Mouse (Mus musculus) embryonic fibroblast, embryonic 13.5 days (primary cell): Measurements from ENCODE around the gene Prm2. TPM values are rescaled to one million over a fixed set of nuclear protein-coding genes. Genes with fewer than 3 reads are reported as not detected.

ENCODE experiments used
- H3K27ac ChIP-seq: 2 replicates; pipeline ENCODE4 v1.5.1; 2012; ENCODE audit warnings: low read length, control low read depth, inconsistent platforms; ENCODE audit not compliant: insufficient read depth
- H3K4me1 ChIP-seq: 2 replicates; pipeline ENCODE4 v1.6.1; 2011; ENCODE audit warnings: low read length; ENCODE audit not compliant: control insufficient read depth, insufficient read depth
- H3K4me3 ChIP-seq: 2 replicates; pipeline ENCODE4 v1.5.1; 2011; ENCODE audit warnings: mild to moderate bottlenecking, control low read depth, low read length; ENCODE audit not compliant: insufficient read depth
- CTCF ChIP-seq: IDR thresholded peaks from 2 replicates; pipeline ENCODE4 v1.5.1; 2011; ENCODE audit warnings: mild to moderate bottlenecking, control low read depth, low read length, moderate library complexity, borderline replicate concordance; ENCODE audit not compliant: insufficient read depth
- POLR2A ChIP-seq: IDR thresholded peaks from 2 replicates; pipeline ENCODE4 v1.6.1; 2011; ENCODE audit warnings: low read depth, mild to moderate bottlenecking, control low read depth, low read length, moderate library complexity
- polyA plus RNA-seq: library from polyadenylated mRNA; stranded (reverse); fragments of >200 nt; gene quantifications from 2 replicates; pipeline ENCODE4 v1.2.4, GENCODE M21; 2011; ENCODE audit warnings: low read depth; ENCODE audit not compliant: missing spikeins, insufficient read length

The Prm2 gene
- polyA plus RNA-seq, 1 experiment: not detected

GRCm38 (mm10) chr16:10834542-10834910, 38.6 kb upstream of the Prm2 start:
- no peaks in the 10 kb centered on the region for H3K4me1 ChIP-seq
- no peak overlapping the region for H3K27ac ChIP-seq
- H3K4me3 ChIP-seq: peak overlapping the region; percentile 32
- no peak for TF ChIP-seq CTCF

GRCm38 (mm10) chr16:10828461-10828805, 32.5 kb upstream of the Prm2 start:
- H3K27ac ChIP-seq: no peak overlapping the region
- no peaks in the 10 kb centered on the region for H3K4me1 ChIP-seq
- TF ChIP-seq CTCF: no peak
- TF ChIP-seq POLR2A: no peak
- no peak overlapping the region for H3K4me3 ChIP-seq

- Histone ChIP-seq H3K27ac (no peak overlapping the region), H3K4me1 (no peaks in the 10 kb centered on the region), H3K4me3 (no peak overlapping the region)
- TF ChIP-seq POLR2A (no peak), CTCF (no peak)
Measured at GRCm38 (mm10) chr16:10827766-10828460, 32.0 kb upstream of the Prm2 start.

- Histone ChIP-seq H3K27ac (no peak overlapping the region), H3K4me3 (no peak overlapping the region), H3K4me1 (no peaks in the 10 kb centered on the region)
- TF ChIP-seq CTCF (no peak), POLR2A (no peak)
Measured at GRCm38 (mm10) chr16:10827269-10827668, 31.3 kb upstream of the Prm2 start.

GRCm38 (mm10) chr16:10825840-10826239, 29.9 kb upstream of the Prm2 start:
- no peak overlapping the region for H3K27ac ChIP-seq
- H3K4me1 ChIP-seq: no peaks in the 10 kb centered on the region
- TF ChIP-seq POLR2A (no peak), CTCF (no peak)
- H3K4me3 ChIP-seq: no peak overlapping the region

GRCm38 (mm10) chr16:10824536-10824935, 28.6 kb upstream of the Prm2 start:
- Histone ChIP-seq H3K4me1 (no peaks in the 10 kb centered on the region), H3K27ac (no peak overlapping the region), H3K4me3 (no peak overlapping the region)
- TF ChIP-seq POLR2A (no peak), CTCF (no peak)

GRCm38 (mm10) chr16:10821387-10821786, 25.5 kb upstream of the Prm2 start:
- TF ChIP-seq POLR2A (no peak), CTCF (no peak)
- H3K4me3 ChIP-seq: no peak overlapping the region
- no peaks in the 10 kb centered on the region for H3K4me1 ChIP-seq
- no peak overlapping the region for H3K27ac ChIP-seq

- TF ChIP-seq POLR2A (no peak), CTCF (no peak)
- H3K4me3 ChIP-seq: no peak overlapping the region
- H3K27ac ChIP-seq: no peak overlapping the region
- no peaks in the 10 kb centered on the region for H3K4me1 ChIP-seq
Measured at GRCm38 (mm10) chr16:10819966-10820365, 24.0 kb upstream of the Prm2 start.

GRCm38 (mm10) chr16:10818579-10819135, 22.7 kb upstream of the Prm2 start:
- H3K27ac ChIP-seq: no peak overlapping the region
- no peak for TF ChIP-seq POLR2A
- TF ChIP-seq CTCF: no peak
- no peaks in the 10 kb centered on the region for H3K4me1 ChIP-seq
- H3K4me3 ChIP-seq: no peak overlapping the region

GRCm38 (mm10) chr16:10814864-10815263, 18.9 kb upstream of the Prm2 start:
- no peaks in the 10 kb centered on the region for H3K4me1 ChIP-seq
- no peak overlapping the region for H3K4me3 ChIP-seq
- H3K27ac ChIP-seq: no peak overlapping the region
- no peak for TF ChIP-seq CTCF
- TF ChIP-seq POLR2A: no peak

- H3K4me3 ChIP-seq: no peak overlapping the region
Measured at GRCm38 (mm10) chr16:10813726-10814125, 17.8 kb upstream of the Prm2 start.

More at GRCm38 (mm10) chr16:10813726-10814125, 17.8 kb upstream of the Prm2 start:
- H3K27ac ChIP-seq: no peak overlapping the region
- H3K4me1 ChIP-seq: no peaks in the 10 kb centered on the region
- TF ChIP-seq POLR2A (no peak), CTCF (no peak)
